9 mouse cellular contexts compared by ENCODE assay signal in genomic region chr3:157566725-157567565, GRCm38 (mm10). TPM values are rescaled to one million over a fixed set of nuclear protein-coding genes. Genes with fewer than 3 reads are reported as not detected.
A peak's percentile ranks its signal among the peaks of the same experiment; 100 is the strongest.
DNase-seq lines count a peak whose midpoint lies in the region; ATAC-seq lines count a peak whose summit lies in the region.
"Had no signal": no experiment of that assay in that cellular context is flagged by ENCODE, and none has a peak within 500 bp of the region (broad histone marks: within the 10 kb centered on the region; RNA-seq: fewer than 3 reads in every experiment).

Gene Ptger3 (plus strand): TSS chr3:157566892.

- ATAC-seq in cerebellum, adult (ENCODE audit: insufficient number of reproducible peaks, low FRiP score, low TSS enrichment) = 0 out of 2 replicates have a peak, but pooled peaks have one; percentile 49
- peak; percentile 22 for ATAC-seq in activated CD4-positive, CD25-positive, alpha-beta regulatory T cell, adult 4 months
- ATAC-seq in hindbrain, embryonic 15.5 days (ENCODE audit: low FRiP score, low read depth) = peak; percentile 75
- ATAC-seq in stomach, embryonic 14.5 days (ENCODE audit: insufficient number of reproducible peaks, insufficient read depth, low FRiP score, low read depth) = peak; percentile 82

- no peaks in the 10 kb centered on the region for H3K36me3 ChIP-seq in erythroblast, embryonic 14.5 days (ENCODE audit: control insufficient read depth)
- H3K36me3 ChIP-seq in hindbrain, embryonic 15.5 days = no peaks in the 10 kb centered on the region
- H3K36me3 ChIP-seq in stomach, embryonic 14.5 days (ENCODE audit: control insufficient read depth, insufficient read depth, low read length) = no peaks in the 10 kb centered on the region

- WGBS in hindbrain, embryonic 15.5 days = 2% methylated on average over 84 of the region's 84 CpGs
- WGBS in stomach, embryonic 14.5 days = under 1% methylated on average over 84 of the region's 84 CpGs

- H3K4me1 ChIP-seq in erythroblast, embryonic 14.5 days (ENCODE audit: control insufficient read depth) = peaks cover 15% of the 10 kb centered on the region
- H3K4me1 ChIP-seq in hindbrain, embryonic 15.5 days (replicated peaks) = peaks cover 15% of the 10 kb centered on the region
- peaks cover 6% of the 10 kb centered on the region; the same call in 1 of the 2 replicates for H3K4me1 ChIP-seq in stomach, embryonic 14.5 days (ENCODE audit: control insufficient read depth, insufficient read depth, low read length)

- H3K9me3 ChIP-seq in erythroblast, embryonic 14.5 days (ENCODE audit: control insufficient read depth, low read length) = peaks cover 4% of the 10 kb centered on the region; the same call in 1 of the 2 replicates
- no peaks in the 10 kb centered on the region for H3K9me3 ChIP-seq in hindbrain, embryonic 15.5 days
- H3K9me3 ChIP-seq in stomach, embryonic 14.5 days (ENCODE audit: control insufficient read depth, low read depth, low read length) = no peaks in the 10 kb centered on the region

- H3K27me3 ChIP-seq in erythroblast, embryonic 14.5 days (ENCODE audit: control insufficient read depth) = peaks cover 35% of the 10 kb centered on the region
- H3K27me3 ChIP-seq in hindbrain, embryonic 15.5 days = peaks cover 36% of the 10 kb centered on the region
- peaks cover 12% of the 10 kb centered on the region; the same call in 1 of the 2 replicates for H3K27me3 ChIP-seq in stomach, embryonic 14.5 days (ENCODE audit: control insufficient read depth, insufficient read depth, low read length)

- H3K4me3 ChIP-seq in erythroblast, embryonic 14.5 days (replicated peaks) = peak within 1 kb of the TSS; percentile 50
- H3K4me3 ChIP-seq in hindbrain, embryonic 15.5 days = peak within 1 kb of the TSS; percentile 58
- peak within 1 kb of the TSS; percentile 55 for H3K4me3 ChIP-seq in stomach, embryonic 14.5 days (ENCODE audit: low read depth, low read length)

- H3K4me2 ChIP-seq in hindbrain, embryonic 15.5 days = peak within 1 kb of the TSS; percentile 98
- H3K4me2 ChIP-seq in stomach, embryonic 14.5 days (replicated peaks; ENCODE audit: low read depth, low read length) = peak within 1 kb of the TSS; percentile 97

- peak within 1 kb of the TSS; percentile 42 for H3K9ac ChIP-seq in hindbrain, embryonic 15.5 days
- peak within 1 kb of the TSS; percentile 36 for H3K9ac ChIP-seq in stomach, embryonic 14.5 days (replicated peaks; ENCODE audit: low read depth, low read length)

- no peak within 1 kb of the TSS for H3K27ac ChIP-seq in hindbrain, embryonic 15.5 days (replicated peaks)
- H3K27ac ChIP-seq in stomach, embryonic 14.5 days (ENCODE audit: low read length) = no peak within 1 kb of the TSS
- H3K27ac ChIP-seq: macrophage had no signal

- intact Hi-C loops in left cerebral cortex, postnatal 14 days (cut with DNase I) = loop anchor here (10.0 kb wide), 3 partner anchors 308 to 1978 kb away; no protein-coding TSS in a partner anchor

- DNase-seq in cerebellum, postnatal 36 days = no peak
- peak; percentile 46 to 57 for DNase-seq in left cerebral cortex, postnatal 14 days (ENCODE audit: low spot score in 2 of 2)
- DNase-seq in mesoderm, embryonic 11.5 days (ENCODE audit: low read depth, low spot score) = peak; percentile 41

RNA-seq across cellular contexts. Expression of gene Ptger3, which starts in this region (rescaled TPM):
- under 1 TPM in 1 of 2 experiments, not detected in 1; 0.56 TPM for polyA plus RNA-seq in activated CD4-positive, CD25-positive, alpha-beta regulatory T cell, adult 4 months (2017; shearing (Covaris generic))
- polyA plus RNA-seq in erythroblast, embryonic 14.5 days (2012) = 0.03 and 0.04 TPM in 2 replicates
- polyA plus RNA-seq in hindbrain, embryonic 15.5 days (2015; fragmentation: Nextera tagmentation; extraction: Ambion mirVana) = 6.1 and 7.6 TPM in 2 replicates
- 1 to 10 TPM; 6.7 to 6.9 TPM for total RNA-seq in left cerebral cortex, postnatal 14 days (2021)
- polyA plus RNA-seq in stomach, embryonic 14.5 days (2014; fragmentation: Nextera tagmentation; extraction: Ambion mirVana) = 10.0 and 13.9 TPM in 2 replicates

Comparison
In these comparisons a context has a peak if more than half of its experiments do, and no peak if none do; other contexts are left out.
1. Peak in ATAC-seq in activated CD4-positive, CD25-positive, alpha-beta regulatory T cell, adult 4 months; RNA of the gene not detected or under 1 TPM.
2. ATAC-seq: peak in every context shown above with its lines; median percentile 82 in stomach, embryonic 14.5 days; 75 in hindbrain, embryonic 15.5 days; 49 in cerebellum, adult; 22 in activated CD4-positive, CD25-positive, alpha-beta regulatory T cell, adult 4 months.
3. DNase-seq: peak in left cerebral cortex, postnatal 14 days (2 of 2) and mesoderm, embryonic 11.5 days (single experiment); none in cerebellum, postnatal 36 days (0 of 2).
4. Peak in every context shown above with its lines, with median percentiles within 50 percentile points of each other: H3K4me3 ChIP-seq.